In genomic region chr3:60574199-60574598, GRCm38 (mm10) we compare ENCODE assay signal across 14 mouse cellular contexts.
A peak's percentile ranks its signal among the peaks of the same experiment; 100 is the strongest.
DNase-seq lines count a peak whose midpoint lies in the region; ATAC-seq and TF ChIP-seq lines count a peak whose summit lies in the region.
"Had no signal": no experiment of that assay in that cellular context is flagged by ENCODE, and none has a peak within 500 bp of the region (broad histone marks: within the 10 kb centered on the region; RNA-seq: fewer than 3 reads in every experiment).

No protein-coding gene starts in this region.

- H3K4me2 ChIP-seq in heart, embryonic 11.5 days, result peak overlapping the region; percentile 22; the same call in 1 of the 2 replicates
- H3K4me2 ChIP-seq in liver, embryonic 13.5 days, result peak overlapping the region; percentile 30
- H3K4me2 ChIP-seq in forebrain, postnatal 0 days (ENCODE audit: low read depth), result no peak overlapping the region

- no peaks in the 10 kb centered on the region for H3K27me3 ChIP-seq in heart, embryonic 11.5 days (ENCODE audit: control insufficient read depth, insufficient read depth, low read length)
- no peaks in the 10 kb centered on the region for H3K27me3 ChIP-seq in liver, embryonic 13.5 days
- no peaks in the 10 kb centered on the region for H3K27me3 ChIP-seq in forebrain, postnatal 0 days (ENCODE audit: insufficient read depth, low read length)

- no peaks in the 10 kb centered on the region for H3K36me3 ChIP-seq in heart, embryonic 11.5 days (ENCODE audit: control insufficient read depth, insufficient read depth, low read length)
- H3K36me3 ChIP-seq in liver, embryonic 13.5 days, result no peaks in the 10 kb centered on the region
- H3K36me3 ChIP-seq in forebrain, postnatal 0 days (ENCODE audit: insufficient read depth), result no peaks in the 10 kb centered on the region

- no peaks in the 10 kb centered on the region for H3K9me3 ChIP-seq in heart, embryonic 11.5 days (replicated peaks; ENCODE audit: control insufficient read depth, low read length)
- H3K9me3 ChIP-seq in liver, embryonic 13.5 days (replicated peaks), result no peaks in the 10 kb centered on the region
- H3K9me3 ChIP-seq in forebrain, postnatal 0 days (ENCODE audit: low read length), result no peaks in the 10 kb centered on the region

- no peak for TF ChIP-seq CTCF in forebrain, postnatal 0 days (IDR thresholded peaks at IDR 0.05; ENCODE audit: low read depth)

- peaks cover 58% of the 10 kb centered on the region for H3K4me1 ChIP-seq in heart, embryonic 11.5 days (ENCODE audit: control insufficient read depth, insufficient read depth, low read length)
- peaks cover 84% of the 10 kb centered on the region for H3K4me1 ChIP-seq in liver, embryonic 13.5 days (replicated peaks)
- H3K4me1 ChIP-seq in forebrain, postnatal 0 days (ENCODE audit: insufficient read depth), result peaks cover 26% of the 10 kb centered on the region

- no peak overlapping the region for H3K4me3 ChIP-seq in heart, embryonic 11.5 days (ENCODE audit: low read depth, low read length)
- H3K4me3 ChIP-seq in liver, embryonic 13.5 days (replicated peaks), result no peak overlapping the region
- no peak overlapping the region for H3K4me3 ChIP-seq in forebrain, postnatal 0 days (ENCODE audit: low read depth, low read length)
- H3K4me3 ChIP-seq: myocyte had no signal

- no peak overlapping the region for H3K9ac ChIP-seq in heart, embryonic 11.5 days (ENCODE audit: low read depth, low read length)
- no peak overlapping the region for H3K9ac ChIP-seq in liver, embryonic 13.5 days
- H3K9ac ChIP-seq in forebrain, postnatal 0 days, result no peak overlapping the region

- H3K27ac ChIP-seq in heart, embryonic 11.5 days (ENCODE audit: low read depth, low read length), result peak overlapping the region; percentile 71
- H3K27ac ChIP-seq in liver, embryonic 13.5 days, result peak overlapping the region; percentile 73
- H3K27ac ChIP-seq in forebrain, postnatal 0 days (ENCODE audit: low read depth, low read length), result no peak overlapping the region
- H3K27ac ChIP-seq: macrophage had no signal

- peak; percentile 63; the same call in 1 of the 2 replicates for ATAC-seq in heart, embryonic 11.5 days (replicated peaks; ENCODE audit: insufficient number of reproducible peaks, low FRiP score, low TSS enrichment)
- ATAC-seq in common myeloid progenitor, adult 5-6 weeks (replicated peaks; ENCODE audit: low read depth, poor library complexity, severe bottlenecking), result peak; percentile 54
- ATAC-seq in liver, embryonic 13.5 days (ENCODE audit: low read depth), result peak; percentile 75
- ATAC-seq in forebrain, postnatal 0 days, result no peak
- ATAC-seq: CD4-positive, CD25-positive, alpha-beta regulatory T cell, adult 4 months; hindbrain, embryonic 16.5 days had no signal

- no peak for DNase-seq in heart, adult 18-20 months
- peak; percentile 71 for DNase-seq in 416B (ENCODE audit: low read depth)
- DNase-seq in liver, embryonic 13.5 days, result peak; percentile 54
- no peak for DNase-seq in forebrain, postnatal 0 days
- DNase-seq in right cerebral cortex, adult 18-20 months, result no peak
- no peak for DNase-seq in cerebellum, postnatal 10 days
- DNase-seq: cerebellum, adult 9-10 months; kidney, postnatal 14 days had no signal

- WGBS in heart, embryonic 11.5 days (ENCODE audit: insufficient replicate concordance), result 53% methylated on average over 9 of the region's 9 CpGs
- 8% methylated on average over 9 of the region's 9 CpGs for WGBS in liver, embryonic 13.5 days (ENCODE audit: insufficient replicate concordance)
- 90% methylated on average over 9 of the region's 9 CpGs for WGBS in forebrain, postnatal 0 days

Comparison
In these comparisons a context has a peak if more than half of its experiments do, and no peak if none do; other contexts are left out.
1. DNase-seq: peak in 416B (single experiment) and liver, embryonic 13.5 days (single experiment); none in heart, adult 18-20 months (0 of 2), forebrain, postnatal 0 days (single experiment), right cerebral cortex, adult 18-20 months (single experiment) and cerebellum, postnatal 10 days (0 of 2).